Mouse (Mus musculus) liver, adult 2 months (tissue): ENCODE measurements around the gene Cand2. TPM values are rescaled to one million over a fixed set of nuclear protein-coding genes. Genes with fewer than 3 reads are reported as not detected.

ENCODE experiments used
- DNase-seq: peaks from one replicate; pipeline ENCODE4 v3.0.0-alpha.2; 2011; ENCODE audit warnings: low read depth, low spot score; ENCODE audit errors: extremely low read depth
- H3K27ac ChIP-seq: fragments of 200-500 bp; replicated peaks from 2 replicates; pipeline ENCODE4 v1.5.1; 2012; ENCODE audit warnings: low read depth, mild to moderate bottlenecking, control low read depth, inconsistent platforms, low read length; ENCODE audit not compliant: insufficient read depth
- H3K27me3 ChIP-seq: fragments of 200-500 bp; 2 replicates; pipeline ENCODE4 v1.6.1; 2012; ENCODE audit warnings: mild to moderate bottlenecking, moderate library complexity, low read length, inconsistent platforms; ENCODE audit not compliant: control insufficient read depth, insufficient read depth
- H3K36me3 ChIP-seq: fragments of 200-500 bp; 2 replicates; pipeline ENCODE4 v1.6.1; 2012; ENCODE audit warnings: low read length, inconsistent platforms; ENCODE audit not compliant: control insufficient read depth, insufficient read depth
- H3K4me1 ChIP-seq: fragments of 200-500 bp; 2 replicates; pipeline ENCODE4 v1.6.1; 2011; ENCODE audit warnings: low read length; ENCODE audit not compliant: control insufficient read depth, insufficient read depth
- H3K4me3 ChIP-seq: fragments of 200-500 bp; 2 replicates; pipeline ENCODE4 v1.5.1; 2011; ENCODE audit warnings: low read depth, mild to moderate bottlenecking, control low read depth, low read length, moderate library complexity; ENCODE audit not compliant: insufficient read depth
- H3K79me2 ChIP-seq: fragments of 200-500 bp; 2 replicates; pipeline ENCODE4 v1.6.1; 2012; ENCODE audit warnings: inconsistent platforms, mild to moderate bottlenecking, low read length, moderate library complexity; ENCODE audit not compliant: control insufficient read depth, insufficient read depth
- H3K9ac ChIP-seq: fragments of 200-500 bp; 2 replicates; pipeline ENCODE4 v1.6.1; 2012; ENCODE audit warnings: low read depth, mild to moderate bottlenecking, control low read depth, inconsistent platforms, low read length
- CTCF ChIP-seq: fragments of 200-500 bp; IDR thresholded peaks from 2 replicates; pipeline ENCODE4 v1.5.1; 2011; ENCODE audit warnings: low read depth, low read length, control low read depth
- POLR2A ChIP-seq: fragments of 200-500 bp; IDR thresholded peaks from 2 replicates; pipeline ENCODE4 v1.6.1; 2011; ENCODE audit warnings: low read length, control low read depth; ENCODE audit not compliant: insufficient read depth; ENCODE audit errors: extremely low read depth
- WGBS: fragments of 180-500 bp; shearing (Covaris S2); methylation state at CpG from one replicate; pipeline ENCODE4 v1.1.7; 2018; 5-methylcytosine and 5-hydroxymethylcytosine counted together
- polyA plus RNA-seq: library from polyadenylated mRNA; depleted of rRNA; stranded (reverse); fragments of >200 nt; gene quantifications from 2 replicates; pipeline ENCODE4 v1.2.3, GENCODE M21; 2012
- total RNA-seq: library from RNA; depleted of rRNA; stranded (reverse); fragments of >200 nt; gene quantifications from 2 replicates; pipeline ENCODE4 v1.2.3, GENCODE M21; 2014

Gene Cand2
- total and polyA plus RNA-seq, 2 experiments = 0.18 to 0.57 TPM

DNA sequence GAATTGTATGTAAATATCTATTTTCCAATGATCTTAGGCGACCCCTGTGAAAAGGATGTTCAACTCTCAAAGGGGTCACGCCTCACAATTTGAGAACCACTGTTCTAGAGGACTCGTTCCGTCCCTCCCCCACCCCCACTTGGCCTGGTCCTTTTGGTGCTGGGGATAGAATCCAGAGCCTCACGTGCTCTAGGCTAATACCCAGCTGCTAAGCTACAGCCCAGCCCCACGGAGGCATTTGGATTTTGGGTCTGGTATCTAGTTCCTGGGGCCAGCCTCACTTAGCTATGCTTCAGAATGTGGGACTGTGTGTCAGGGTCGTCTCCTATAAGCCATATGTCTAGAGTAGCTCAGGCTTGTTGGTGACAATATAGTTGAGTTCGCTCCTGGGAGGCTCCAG is 37.3 kb downstream of the Cand2 start:
- DNase-seq = no peak
- Histone ChIP-seq H3K4me3 (no peak overlapping the region), H3K9ac (no peak overlapping the region), H3K36me3 (peaks cover 2% of the 10 kb centered on the region; the same call in 1 of the 2 replicates), H3K79me2 (peaks cover 8% of the 10 kb centered on the region; the same call in 1 of the 2 replicates), H3K27ac (no peak overlapping the region), H3K27me3 (no peaks in the 10 kb centered on the region), H3K4me1 (peaks cover 11% of the 10 kb centered on the region)
- TF ChIP-seq CTCF = no peak
- no peak for TF ChIP-seq POLR2A
- 83% methylated on average over 8 of the region's 8 CpGs for WGBS

DNA sequence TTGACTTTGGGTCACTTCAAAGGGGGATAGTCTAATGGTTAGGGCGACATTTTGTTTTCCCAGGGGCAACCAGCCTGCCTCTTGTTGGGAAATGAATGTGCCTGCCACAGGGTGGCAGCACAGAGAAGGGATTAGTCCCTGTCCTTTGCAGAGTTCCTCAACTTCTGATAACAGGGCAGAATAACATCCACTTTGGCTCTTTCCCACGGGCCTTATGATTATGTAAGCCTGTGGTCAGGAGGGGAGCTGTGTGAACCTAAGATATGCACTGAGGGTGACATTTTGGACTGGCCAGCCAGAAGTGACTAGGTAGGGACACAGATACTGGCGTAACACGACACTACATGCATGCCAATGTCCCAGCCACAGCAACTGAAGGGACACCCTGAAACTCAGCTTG is 39.8 kb downstream of the Cand2 start:
- Histone ChIP-seq H3K27ac (0 out of 2 replicates have a peak overlapping the region, but pooled peaks have one; percentile 0), H3K4me1 (peaks cover 4% of the 10 kb centered on the region; the same call in 1 of the 2 replicates), H3K9ac (no peak overlapping the region), H3K36me3 (no peaks in the 10 kb centered on the region), H3K79me2 (no peaks in the 10 kb centered on the region), H3K4me3 (no peak overlapping the region), H3K27me3 (no peaks in the 10 kb centered on the region)
- DNase-seq = peak; percentile 60
- peak; percentile 75 for TF ChIP-seq CTCF
- no peak for TF ChIP-seq POLR2A
- WGBS = 32% methylated on average over 4 of the region's 4 CpGs

DNA sequence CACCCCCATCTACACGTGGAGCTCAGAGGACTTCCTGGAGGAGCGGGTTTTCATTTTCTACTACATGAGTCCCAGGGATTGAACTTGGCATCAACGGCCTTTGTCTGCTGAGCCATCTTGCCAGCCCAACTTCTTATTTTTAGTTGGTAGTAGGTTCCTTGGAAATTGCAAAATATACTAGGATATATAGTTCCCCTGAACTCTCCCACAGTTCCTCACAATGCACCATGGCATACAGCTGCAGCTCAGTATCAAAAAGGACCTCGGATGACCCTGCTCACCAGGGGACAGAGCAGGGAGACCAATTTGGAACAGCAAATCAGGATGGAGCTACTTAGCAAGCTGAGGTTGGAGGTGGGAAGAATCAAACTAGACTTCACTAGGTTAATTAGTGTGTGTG is 40.7 kb downstream of the Cand2 start:
- no peaks in the 10 kb centered on the region for H3K36me3 ChIP-seq
- H3K27me3 ChIP-seq = no peaks in the 10 kb centered on the region
- H3K79me2 ChIP-seq = no peaks in the 10 kb centered on the region
- H3K4me1 ChIP-seq = peaks cover 4% of the 10 kb centered on the region; the same call in 1 of the 2 replicates
- DNase-seq = no peak
- no peak overlapping the region for H3K9ac ChIP-seq
- no peak overlapping the region for H3K4me3 ChIP-seq
- H3K27ac ChIP-seq = no peak overlapping the region
- TF ChIP-seq POLR2A (no peak), CTCF (no peak)
- 76% methylated on average over 4 of the region's 4 CpGs for WGBS

- Histone ChIP-seq H3K36me3 (no peaks in the 10 kb centered on the region), H3K9ac (no peak overlapping the region), H3K79me2 (no peaks in the 10 kb centered on the region), H3K27me3 (no peaks in the 10 kb centered on the region), H3K4me3 (no peak overlapping the region), H3K27ac (no peak overlapping the region), H3K4me1 (peaks cover 4% of the 10 kb centered on the region; the same call in 1 of the 2 replicates)
- 80% methylated on average over 2 of the region's 2 CpGs for WGBS
- DNase-seq = no peak
- TF ChIP-seq POLR2A (no peak), CTCF (no peak)
Observed at GRCm38 (mm10) chr6:115818129-115818528, 43.8 kb downstream of the Cand2 start.

- Histone ChIP-seq H3K79me2 (no peaks in the 10 kb centered on the region), H3K27ac (no peak overlapping the region), H3K4me1 (no peaks in the 10 kb centered on the region; the same call in 1 of the 2 replicates), H3K4me3 (no peak overlapping the region), H3K9ac (no peak overlapping the region), H3K36me3 (no peaks in the 10 kb centered on the region), H3K27me3 (no peaks in the 10 kb centered on the region)
- WGBS = 88% methylated on average over 8 of the region's 8 CpGs
- TF ChIP-seq POLR2A (no peak), CTCF (no peak)
- no peak for DNase-seq
Observed at GRCm38 (mm10) chr6:115821216-115821993, 47.1 kb downstream of the Cand2 start.
